Mouse (Mus musculus) bone marrow, adult 2 months (tissue): ENCODE results near the gene Dlgap1.

ENCODE experiments used
- CTCF ChIP-seq: fragments of 200-500 bp; IDR thresholded peaks from 2 replicates; pipeline ENCODE4 v1.5.1; 2011; ENCODE audit warnings: low read length, control low read depth; ENCODE audit not compliant: control insufficient read depth, insufficient read depth
- POLR2A ChIP-seq: fragments of 200-500 bp; IDR thresholded peaks from 2 replicates; pipeline ENCODE4 v1.6.1; 2011; ENCODE audit warnings: low read depth, mild to moderate bottlenecking, control low read depth, low read length, borderline replicate concordance; ENCODE audit not compliant: control insufficient read depth

- no peak for TF ChIP-seq CTCF
- no peak for TF ChIP-seq POLR2A
Observed at GRCm38 (mm10) chr17:70501933-70502332, 533.1 kb downstream of the Dlgap1 start.
